Mouse (Mus musculus) brain, embryonic 18.5 days (tissue): ENCODE measurements around the gene Chsy1.

Experiments used
- DNase-seq: peaks from one replicate; pipeline ENCODE4 v3.0.0-alpha.2; 2012; ENCODE audit warnings: low read depth, low spot score

The Chsy1 gene

GRCm38 (mm10) chr7:66109855-66110635 lies 730 bp downstream of the Chsy1 start:
- no peak for DNase-seq

GRCm38 (mm10) chr7:66110636-66111112 lies 1.4 kb downstream of the Chsy1 start:
- DNase-seq: no peak

GRCm38 (mm10) chr7:66111211-66111610 lies 1.9 kb downstream of the Chsy1 start:
- no peak for DNase-seq

GRCm38 (mm10) chr7:66113561-66113960 lies 4.2 kb downstream of the Chsy1 start:
- DNase-seq: no peak

- DNase-seq: no peak
These were observed 6.6 kb downstream of the Chsy1 start for GRCm38 (mm10) chr7:66115821-66116343.

- DNase-seq: no peak
These were observed 7.7 kb downstream of the Chsy1 start for GRCm38 (mm10) chr7:66116906-66117482.

- no peak for DNase-seq
These were observed 8.7 kb downstream of the Chsy1 start for GRCm38 (mm10) chr7:66118046-66118445.

GRCm38 (mm10) chr7:66118796-66119195 lies 9.5 kb downstream of the Chsy1 start:
- DNase-seq: no peak

GRCm38 (mm10) chr7:66120139-66120538 lies 10.8 kb downstream of the Chsy1 start:
- DNase-seq: no peak

- DNase-seq: no peak
These were observed 11.5 kb downstream of the Chsy1 start for GRCm38 (mm10) chr7:66120702-66121396.

GRCm38 (mm10) chr7:66124551-66124968 lies 15.2 kb downstream of the Chsy1 start:
- DNase-seq: no peak

- no peak for DNase-seq
These were observed 16.1 kb downstream of the Chsy1 start for GRCm38 (mm10) chr7:66125368-66125767.

- no peak for DNase-seq
These were observed 18.8 kb downstream of the Chsy1 start for GRCm38 (mm10) chr7:66127951-66128645.

GRCm38 (mm10) chr7:66128857-66129256 lies 19.5 kb downstream of the Chsy1 start:
- no peak for DNase-seq

- no peak for DNase-seq
These were observed 21.0 kb downstream of the Chsy1 start for GRCm38 (mm10) chr7:66130296-66130695.

- no peak for DNase-seq
These were observed 22.6 kb downstream of the Chsy1 start for GRCm38 (mm10) chr7:66131776-66132421.

- no peak for DNase-seq
These were observed 24.8 kb downstream of the Chsy1 start for GRCm38 (mm10) chr7:66134154-66134553.

GRCm38 (mm10) chr7:66135644-66136043 lies 26.3 kb downstream of the Chsy1 start:
- DNase-seq: no peak

- DNase-seq: no peak
These were observed 26.9 kb downstream of the Chsy1 start for GRCm38 (mm10) chr7:66136187-66136586.

- DNase-seq: no peak
These were observed 28.0 kb downstream of the Chsy1 start for GRCm38 (mm10) chr7:66137309-66137708.

- DNase-seq: no peak
These were observed 29.0 kb downstream of the Chsy1 start for GRCm38 (mm10) chr7:66138301-66138700.
